Mouse (Mus musculus): Measurements from ENCODE around the gene Atpaf1. TPM values are rescaled to one million over a fixed set of nuclear protein-coding genes. Genes with fewer than 3 reads are reported as not detected.

The Atpaf1 gene
- polyA plus RNA-seq (2011; ENCODE audit: insufficient read length, low read depth, missing spikeins), result 29.2 and 31.5 TPM in 2 replicates

DNA sequence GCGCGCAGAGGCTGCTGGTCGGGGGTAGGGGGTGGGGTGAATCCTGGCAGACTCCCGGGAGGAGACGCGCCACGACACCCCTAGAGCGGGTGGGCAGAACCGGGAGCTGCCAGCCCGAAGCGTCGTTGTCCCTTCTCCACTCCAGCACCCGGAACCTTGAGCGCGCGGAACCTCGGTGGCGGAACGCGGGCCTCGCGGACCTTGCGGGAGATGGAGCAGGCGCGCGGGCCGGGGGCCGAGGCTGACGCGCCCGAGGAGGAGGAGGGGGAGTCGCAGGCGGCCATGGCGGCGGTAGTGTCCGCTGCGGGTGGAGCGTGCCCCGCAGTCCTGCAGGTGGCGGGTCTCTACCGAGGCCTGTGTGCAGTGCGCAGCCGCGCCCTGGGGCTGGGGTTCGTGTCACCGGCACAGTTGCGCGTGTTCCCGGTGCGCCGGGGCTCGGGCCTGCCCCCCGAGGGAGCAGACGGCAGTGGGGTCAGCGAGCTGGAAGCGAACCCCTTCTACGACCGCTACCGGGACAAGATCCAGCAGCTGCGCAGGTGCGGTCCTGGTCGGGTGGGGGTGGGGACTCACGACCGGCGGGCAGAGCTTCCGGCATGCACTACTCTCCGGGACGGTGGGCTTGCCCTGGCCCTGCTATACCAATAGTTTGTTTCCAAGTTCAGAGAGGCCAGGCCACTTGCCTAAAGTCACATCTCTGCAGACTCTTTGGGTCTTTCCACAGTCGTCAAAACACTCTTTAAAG, at the start of gene Atpaf1:
Atpaf1 (plus strand) TSS at position 44 of the 742 bp plus-strand sequence.
- Histone ChIP-seq H3K4me3 (ENCODE audit: insufficient read depth, low read length) (peak within 1 kb of the TSS; percentile 69), H3K27ac (ENCODE audit: insufficient read depth, low read length) (no peak within 1 kb of the TSS), H3K4me1 (ENCODE audit: control insufficient read depth, insufficient read depth, low read length) (peaks cover 3% of the 10 kb centered on the region; the same call in 1 of the 2 replicates)
- TF ChIP-seq POLR2A (IDR thresholded peaks at IDR 0.05; ENCODE audit: low read depth, low read length) (peak; percentile 61; the same call in 1 of the 2 replicates), CTCF (IDR thresholded peaks at IDR 0.05; ENCODE audit: borderline replicate concordance, insufficient read depth, low read length) (no peak)

DNA sequence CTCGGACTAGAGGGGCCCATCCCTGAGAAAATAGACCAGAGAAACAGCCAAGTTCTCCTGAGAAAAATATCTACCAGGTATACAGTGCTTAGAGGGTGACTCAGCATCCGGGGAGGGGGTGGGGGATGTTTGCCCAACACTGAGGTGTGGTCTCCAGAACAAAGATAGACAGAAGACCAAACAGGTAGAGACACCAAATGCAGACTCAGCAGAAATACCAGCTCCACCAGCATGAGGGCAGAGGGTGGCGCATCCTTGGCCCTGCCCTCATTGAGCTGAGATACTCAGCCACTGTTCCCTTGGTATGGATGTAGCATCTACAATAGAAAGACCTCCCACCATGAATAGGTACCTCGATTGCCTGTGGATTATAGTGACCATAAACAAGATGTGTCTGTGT, 49.7 kb upstream of the Atpaf1 start:
- TF ChIP-seq POLR2A (IDR thresholded peaks at IDR 0.05; ENCODE audit: low read depth, low read length) (no peak), CTCF (IDR thresholded peaks at IDR 0.05; ENCODE audit: borderline replicate concordance, insufficient read depth, low read length) (no peak)
- Histone ChIP-seq H3K4me3 (ENCODE audit: insufficient read depth, low read length) (no peak overlapping the region), H3K4me1 (ENCODE audit: control insufficient read depth, insufficient read depth, low read length) (peaks cover 2% of the 10 kb centered on the region; the same call in 1 of the 2 replicates), H3K27ac (ENCODE audit: insufficient read depth, low read length) (no peak overlapping the region)

DNA sequence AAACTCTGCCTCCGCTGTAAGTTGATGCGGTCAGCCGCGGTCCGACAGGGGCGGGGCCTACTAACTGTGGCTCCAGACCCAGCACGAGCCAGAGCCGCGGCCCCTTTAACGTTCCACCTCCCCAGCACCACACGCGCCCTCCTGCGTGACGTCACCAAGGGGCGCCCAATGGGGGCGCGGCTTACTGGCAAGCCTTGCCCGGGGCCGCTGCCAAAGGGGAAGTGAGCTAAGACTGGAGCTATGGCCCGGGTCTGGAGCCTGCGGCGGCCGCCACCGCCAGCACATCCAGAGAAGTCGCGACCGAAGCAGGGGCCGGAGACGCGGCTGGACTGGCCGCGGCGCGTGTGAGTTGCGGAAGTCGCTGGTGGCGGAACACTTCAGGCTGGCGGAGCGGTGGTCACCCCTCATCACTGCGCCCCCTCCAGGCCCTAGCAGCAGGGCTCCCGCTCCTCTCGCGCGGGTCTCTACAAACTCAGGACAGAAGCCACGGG, 47.0 kb upstream of the Atpaf1 start, which contains the start of gene Efcab14:
Efcab14 (plus strand) TSS at position 194 of the 491 bp plus-strand sequence.
- Histone ChIP-seq H3K4me1 (ENCODE audit: control insufficient read depth, insufficient read depth, low read length) (peaks cover 2% of the 10 kb centered on the region; the same call in 1 of the 2 replicates), H3K4me3 (ENCODE audit: insufficient read depth, low read length) (peak within 1 kb of the TSS; percentile 64), H3K27ac (ENCODE audit: insufficient read depth, low read length) (peak within 1 kb of the TSS; percentile 66)
- TF ChIP-seq CTCF (IDR thresholded peaks at IDR 0.05; ENCODE audit: borderline replicate concordance, insufficient read depth, low read length) (0 out of 2 replicates have a peak, but pooled peaks have one; percentile 18), POLR2A (IDR thresholded peaks at IDR 0.05; ENCODE audit: low read depth, low read length) (peak; percentile 79)

DNA sequence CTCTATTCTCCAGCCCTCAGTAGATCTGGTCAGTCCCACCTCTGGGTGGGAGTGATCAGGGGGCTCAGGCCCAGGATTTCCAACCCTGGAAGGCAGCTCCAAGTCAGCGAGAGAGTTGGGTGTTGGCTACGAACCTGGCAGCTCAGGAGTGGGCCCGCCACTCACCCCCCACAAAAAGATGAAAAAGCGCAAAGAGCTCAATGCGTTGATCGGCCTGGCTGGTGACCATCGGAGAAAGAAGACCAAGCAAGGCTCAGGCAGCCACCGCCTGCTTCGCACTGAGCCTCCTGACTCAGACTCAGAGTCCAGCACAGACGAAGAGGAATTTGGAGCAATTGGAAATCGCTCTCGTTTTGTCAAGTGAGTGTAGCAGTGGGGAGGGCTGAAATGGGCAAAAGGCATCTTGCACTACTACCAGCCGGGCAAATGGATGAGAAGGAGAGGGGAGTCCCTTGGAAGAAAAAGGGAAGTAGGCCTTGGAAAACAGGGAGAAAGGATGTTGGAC, 46.1 kb upstream of the Atpaf1 start:
- Histone ChIP-seq H3K27ac (ENCODE audit: insufficient read depth, low read length) (no peak overlapping the region), H3K4me1 (ENCODE audit: control insufficient read depth, insufficient read depth, low read length) (peaks cover 4% of the 10 kb centered on the region), H3K4me3 (ENCODE audit: insufficient read depth, low read length) (peak overlapping the region; percentile 64)
- TF ChIP-seq CTCF (IDR thresholded peaks at IDR 0.05; ENCODE audit: borderline replicate concordance, insufficient read depth, low read length) (no peak), POLR2A (IDR thresholded peaks at IDR 0.05; ENCODE audit: low read depth, low read length) (no peak; the same call in 1 of the 2 replicates)

DNA sequence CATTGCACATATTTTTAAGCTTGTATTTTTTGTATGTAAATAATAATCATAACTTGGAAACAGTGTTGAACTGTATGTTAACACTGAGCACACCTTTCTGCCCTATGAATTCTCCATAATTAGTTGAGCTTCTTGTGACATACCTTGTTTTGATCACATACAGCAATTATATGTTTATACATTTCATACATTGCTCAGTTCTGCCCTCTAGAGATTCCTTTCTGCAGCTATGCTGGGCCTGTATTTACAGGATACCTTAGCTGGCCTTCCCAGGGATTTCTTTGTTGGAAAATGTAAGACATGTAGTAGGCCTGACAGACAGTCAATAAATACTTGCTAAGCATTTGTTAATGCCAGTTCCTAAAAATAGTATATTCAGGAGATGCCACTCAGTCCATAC, 42.0 kb upstream of the Atpaf1 start:
- Histone ChIP-seq H3K4me3 (ENCODE audit: insufficient read depth, low read length) (no peak overlapping the region), H3K27ac (ENCODE audit: insufficient read depth, low read length) (no peak overlapping the region), H3K4me1 (ENCODE audit: control insufficient read depth, insufficient read depth, low read length) (peaks cover 4% of the 10 kb centered on the region)
- TF ChIP-seq POLR2A (IDR thresholded peaks at IDR 0.05; ENCODE audit: low read depth, low read length), result no peak
- no peak for TF ChIP-seq CTCF (IDR thresholded peaks at IDR 0.05; ENCODE audit: borderline replicate concordance, insufficient read depth, low read length)

DNA sequence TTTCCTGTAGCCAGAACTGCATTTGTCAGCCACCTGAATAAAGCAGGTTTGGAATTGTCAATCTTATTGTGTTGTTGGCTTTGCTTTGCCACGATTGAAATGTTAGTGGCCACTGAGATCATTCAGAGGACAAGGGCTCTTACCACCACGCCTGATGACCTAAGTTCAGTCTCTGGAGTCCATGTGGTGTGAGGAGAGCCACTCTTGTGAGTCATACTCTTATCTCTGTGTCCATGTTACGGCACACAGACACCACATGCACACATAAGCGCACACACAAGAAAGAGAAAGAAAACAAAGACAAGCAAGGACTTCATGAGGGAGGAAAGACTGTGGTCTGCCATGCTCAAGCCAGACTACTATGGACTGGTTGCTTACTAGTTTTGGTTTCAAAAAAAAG, 41.5 kb upstream of the Atpaf1 start:
- H3K27ac ChIP-seq (ENCODE audit: insufficient read depth, low read length), result no peak overlapping the region
- H3K4me1 ChIP-seq (ENCODE audit: control insufficient read depth, insufficient read depth, low read length), result peaks cover 4% of the 10 kb centered on the region
- no peak overlapping the region for H3K4me3 ChIP-seq (ENCODE audit: insufficient read depth, low read length)
- TF ChIP-seq CTCF (IDR thresholded peaks at IDR 0.05; ENCODE audit: borderline replicate concordance, insufficient read depth, low read length) (no peak), POLR2A (IDR thresholded peaks at IDR 0.05; ENCODE audit: low read depth, low read length) (no peak)

DNA sequence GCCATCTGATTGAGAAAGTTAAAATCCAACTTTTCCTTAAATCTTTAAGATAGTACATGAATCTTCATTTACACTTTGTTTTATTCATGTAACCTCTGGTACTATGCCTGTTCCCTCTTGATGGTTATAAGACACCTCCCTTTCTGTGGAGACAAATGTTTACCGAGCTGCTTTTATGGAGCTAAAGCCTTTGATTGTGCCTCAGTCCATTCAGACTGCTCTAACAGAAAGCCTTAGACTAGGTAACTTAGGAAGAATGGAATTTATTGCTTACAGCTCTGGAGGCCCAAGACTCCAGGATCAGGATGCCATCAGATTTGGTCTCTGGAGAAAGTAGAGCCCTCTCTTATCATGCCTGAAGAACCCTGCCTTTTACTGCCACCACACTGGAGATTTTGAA, 36.4 kb upstream of the Atpaf1 start:
- H3K4me3 ChIP-seq (ENCODE audit: insufficient read depth, low read length), result no peak overlapping the region
- H3K27ac ChIP-seq (ENCODE audit: insufficient read depth, low read length), result no peak overlapping the region
- peaks cover under 1% of the 10 kb centered on the region; the same call in 1 of the 2 replicates for H3K4me1 ChIP-seq (ENCODE audit: control insufficient read depth, insufficient read depth, low read length)
- TF ChIP-seq CTCF (IDR thresholded peaks at IDR 0.05; ENCODE audit: borderline replicate concordance, insufficient read depth, low read length) (no peak), POLR2A (IDR thresholded peaks at IDR 0.05; ENCODE audit: low read depth, low read length) (no peak)

DNA sequence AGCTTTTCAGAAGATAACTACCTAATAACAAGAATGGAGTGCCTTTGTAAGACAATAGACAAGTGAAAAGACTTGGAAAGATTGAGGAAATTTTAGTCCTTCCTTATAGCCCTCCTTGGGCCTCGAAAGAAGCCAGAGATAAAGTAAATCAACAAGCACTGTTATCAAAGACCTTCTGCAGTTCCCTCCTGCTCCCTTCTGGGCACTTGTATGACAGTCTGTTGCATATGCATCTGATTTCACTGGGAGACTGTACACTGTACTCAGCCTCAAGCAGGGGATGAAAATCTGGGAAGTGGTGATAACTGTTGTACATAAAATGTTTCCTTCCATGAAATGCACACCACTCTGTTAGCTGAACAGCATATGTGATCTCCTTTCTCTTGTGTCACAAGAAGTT, 35.3 kb upstream of the Atpaf1 start:
- Histone ChIP-seq H3K27ac (ENCODE audit: insufficient read depth, low read length) (no peak overlapping the region), H3K4me1 (ENCODE audit: control insufficient read depth, insufficient read depth, low read length) (no peaks in the 10 kb centered on the region), H3K4me3 (ENCODE audit: insufficient read depth, low read length) (no peak overlapping the region)
- no peak for TF ChIP-seq CTCF (IDR thresholded peaks at IDR 0.05; ENCODE audit: borderline replicate concordance, insufficient read depth, low read length)
- TF ChIP-seq POLR2A (IDR thresholded peaks at IDR 0.05; ENCODE audit: low read depth, low read length), result no peak

DNA sequence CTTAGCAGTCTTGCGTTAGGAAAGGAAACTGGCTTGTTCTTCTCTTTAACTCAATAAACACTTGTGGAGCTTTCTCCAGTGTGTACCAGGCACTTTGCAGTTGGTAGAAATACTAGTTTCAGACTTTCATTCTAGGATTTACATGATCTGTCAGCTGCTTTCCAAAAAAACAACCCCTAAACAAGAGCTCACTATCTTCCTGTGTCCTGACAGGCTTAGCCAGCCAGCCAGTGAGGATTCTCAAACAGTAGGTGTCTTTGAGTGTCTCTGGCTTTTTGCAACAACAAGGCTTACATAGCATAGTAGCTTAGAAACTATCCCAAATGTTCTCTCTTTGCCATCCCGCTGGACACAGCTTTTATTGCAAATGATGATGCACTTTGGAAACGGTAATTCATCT, 30.5 kb upstream of the Atpaf1 start:
- TF ChIP-seq POLR2A (IDR thresholded peaks at IDR 0.05; ENCODE audit: low read depth, low read length), result no peak
- peaks cover 2% of the 10 kb centered on the region; the same call in 1 of the 2 replicates for H3K4me1 ChIP-seq (ENCODE audit: control insufficient read depth, insufficient read depth, low read length)

DNA sequence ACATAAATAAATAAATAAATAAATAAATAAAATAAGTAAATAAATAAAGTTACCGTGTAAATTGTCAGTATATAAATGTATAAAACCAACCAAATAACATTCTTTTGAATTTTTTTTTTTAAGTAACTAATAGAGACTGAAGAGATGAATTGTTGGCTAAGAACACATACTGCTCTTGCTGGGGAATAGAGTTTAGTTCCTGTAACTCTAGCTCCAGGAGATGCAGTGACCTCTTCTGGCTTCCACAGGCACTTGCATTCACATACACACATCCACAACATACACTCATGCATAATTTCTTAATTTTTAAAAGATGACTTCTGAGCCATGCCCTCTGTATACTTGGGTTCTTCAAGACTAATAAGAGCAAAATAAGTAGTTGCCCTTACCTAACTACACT, 29.8 kb upstream of the Atpaf1 start:
- TF ChIP-seq CTCF (IDR thresholded peaks at IDR 0.05; ENCODE audit: borderline replicate concordance, insufficient read depth, low read length), result no peak
- no peak for TF ChIP-seq POLR2A (IDR thresholded peaks at IDR 0.05; ENCODE audit: low read depth, low read length)
- Histone ChIP-seq H3K4me1 (ENCODE audit: control insufficient read depth, insufficient read depth, low read length) (peaks cover 2% of the 10 kb centered on the region; the same call in 1 of the 2 replicates), H3K27ac (ENCODE audit: insufficient read depth, low read length) (no peak overlapping the region), H3K4me3 (ENCODE audit: insufficient read depth, low read length) (no peak overlapping the region)

More for the DNA sequence above, 30.5 kb upstream of the Atpaf1 start:
- Histone ChIP-seq H3K27ac (ENCODE audit: insufficient read depth, low read length) (no peak overlapping the region), H3K4me3 (ENCODE audit: insufficient read depth, low read length) (no peak overlapping the region)

All from embryonic fibroblast, embryonic 13.5 days (primary cell).